Mouse (Mus musculus): ENCODE data around the gene Myo1h.
A peak's percentile ranks its signal among the peaks of the same experiment; 100 is the strongest.

GRCm38 (mm10) chr5:114248174-114248589, 40.8 kb upstream of the Myo1h start:
- TF ChIP-seq CTCF (IDR thresholded peaks at IDR 0.05; ENCODE audit: borderline replicate concordance, insufficient read depth, low read depth, low read length) (peak; percentile 89), POLR2A (IDR thresholded peaks at IDR 0.05; ENCODE audit: borderline replicate concordance, insufficient read depth, low read length) (no peak)

Measured in cerebellum, adult 2 months (tissue).